Mouse (Mus musculus) embryonic facial prominence, embryonic 10.5 days (tissue): ENCODE measurements around the gene Rnase2b. TPM values are rescaled to one million over a fixed set of nuclear protein-coding genes. Genes with fewer than 3 reads are reported as not detected.

Source experiments
- DNase-seq: peaks from one replicate; pipeline ENCODE4 v3.0.0-alpha.2; 2017; ENCODE audit warnings: low spot score
- H3K27ac ChIP-seq: fragments of 300-500 bp; sonication (generic); replicated peaks from 2 replicates; pipeline ENCODE4 v1.5.1; 2016; ENCODE audit warnings: mild to moderate bottlenecking
- H3K27me3 ChIP-seq: fragments of 300-500 bp; sonication (generic); replicated peaks from 2 replicates; pipeline ENCODE4 v1.6.1; 2016; ENCODE audit warnings: low read depth, mild to moderate bottlenecking; ENCODE audit not compliant: poor library complexity, severe bottlenecking
- H3K36me3 ChIP-seq: fragments of 300-500 bp; sonication (generic); replicated peaks from 2 replicates; pipeline ENCODE4 v1.6.1; 2016; ENCODE audit warnings: mild to moderate bottlenecking, moderate library complexity
- H3K4me1 ChIP-seq: fragments of 300-500 bp; sonication (generic); 2 replicates; pipeline ENCODE4 v1.6.1; 2016
- H3K4me3 ChIP-seq: fragments of 300-500 bp; sonication (generic); 2 replicates; pipeline ENCODE4 v1.5.1; 2016; ENCODE audit warnings: mild to moderate bottlenecking, moderate library complexity
- H3K9me3 ChIP-seq: fragments of 300-500 bp; sonication (generic); 2 replicates; pipeline ENCODE4 v1.6.1; 2016; ENCODE audit warnings: mild to moderate bottlenecking
- WGBS: fragments of 180-500 bp; shearing (Covaris S2); methylation state at CpG from one replicate; pipeline ENCODE4 v1.1.7; 2016; 5-methylcytosine and 5-hydroxymethylcytosine counted together
- polyA plus RNA-seq: library from polyadenylated mRNA; unstranded; fragments of >200 nt; fragmentation: Nextera tagmentation; extraction: Ambion mirVana; gene quantifications from 2 replicates; pipeline ENCODE4 v1.2.1, GENCODE M21; 2016

Rnase2b gene
- polyA plus RNA-seq, 1 experiment from 2014 or later, result not detected

GRCm38 (mm10) chr14:51142119-51142518 lies 19.9 kb upstream of the Rnase2b start:
- Histone ChIP-seq H3K4me1 (peaks cover 3% of the 10 kb centered on the region; the same call in 1 of the 2 replicates), H3K27me3 (no peaks in the 10 kb centered on the region), H3K27ac (no peak overlapping the region), H3K36me3 (no peaks in the 10 kb centered on the region), H3K4me3 (no peak overlapping the region), H3K9me3 (no peaks in the 10 kb centered on the region)
- WGBS, result 87% methylated on average over 4 of the region's 4 CpGs
- DNase-seq, result no peak

DNA sequence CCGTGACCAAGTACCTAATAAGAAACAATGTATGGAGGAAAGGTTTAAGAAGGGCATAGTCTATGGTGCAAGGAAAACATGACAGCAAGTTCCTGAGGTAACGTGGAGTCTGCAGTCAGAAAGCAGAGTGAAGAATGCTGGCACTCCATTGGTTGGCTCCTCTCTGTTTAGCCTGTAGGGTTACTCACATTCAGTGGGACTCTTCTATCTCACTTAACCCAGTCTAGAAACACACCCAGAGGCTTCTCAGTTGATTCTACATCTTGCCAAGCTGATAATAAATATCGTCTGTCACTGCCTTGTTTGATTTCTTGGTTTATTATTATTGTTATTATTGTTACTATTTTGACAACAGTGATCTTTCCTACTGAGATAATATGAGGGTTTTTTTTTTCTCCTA lies 19.5 kb upstream of the Rnase2b start:
- H3K27ac ChIP-seq, result no peak overlapping the region
- no peaks in the 10 kb centered on the region for H3K27me3 ChIP-seq
- 82% methylated on average over 3 of the region's 3 CpGs for WGBS
- H3K36me3 ChIP-seq, result no peaks in the 10 kb centered on the region
- H3K4me1 ChIP-seq, result peaks cover 3% of the 10 kb centered on the region; the same call in 1 of the 2 replicates
- no peak overlapping the region for H3K4me3 ChIP-seq
- H3K9me3 ChIP-seq, result no peaks in the 10 kb centered on the region
- DNase-seq, result no peak

DNA sequence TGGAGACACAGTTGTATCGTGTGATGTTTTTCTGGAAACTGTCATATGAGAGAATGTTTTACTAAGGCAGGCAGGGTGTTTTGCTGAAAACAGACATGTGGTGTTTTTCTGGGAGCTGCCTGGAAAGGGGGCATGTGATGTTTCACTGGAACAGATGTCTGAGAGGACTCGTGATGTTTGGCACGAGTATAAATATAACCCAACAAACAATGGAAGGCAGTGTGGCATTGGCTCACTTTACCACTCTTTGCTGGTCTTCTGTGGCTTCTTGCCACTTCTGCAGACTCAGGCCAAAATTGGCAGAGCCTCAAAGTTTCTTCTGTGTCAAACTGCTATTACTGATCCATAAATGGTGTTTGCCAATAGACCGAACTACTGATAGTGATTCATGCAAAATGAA lies 18.8 kb upstream of the Rnase2b start:
- WGBS, result 89% methylated on average over 4 of the region's 4 CpGs
- no peak for DNase-seq
- Histone ChIP-seq H3K4me3 (no peak overlapping the region), H3K9me3 (no peaks in the 10 kb centered on the region), H3K36me3 (no peaks in the 10 kb centered on the region), H3K27ac (no peak overlapping the region), H3K27me3 (no peaks in the 10 kb centered on the region), H3K4me1 (peaks cover 3% of the 10 kb centered on the region; the same call in 1 of the 2 replicates)

DNA sequence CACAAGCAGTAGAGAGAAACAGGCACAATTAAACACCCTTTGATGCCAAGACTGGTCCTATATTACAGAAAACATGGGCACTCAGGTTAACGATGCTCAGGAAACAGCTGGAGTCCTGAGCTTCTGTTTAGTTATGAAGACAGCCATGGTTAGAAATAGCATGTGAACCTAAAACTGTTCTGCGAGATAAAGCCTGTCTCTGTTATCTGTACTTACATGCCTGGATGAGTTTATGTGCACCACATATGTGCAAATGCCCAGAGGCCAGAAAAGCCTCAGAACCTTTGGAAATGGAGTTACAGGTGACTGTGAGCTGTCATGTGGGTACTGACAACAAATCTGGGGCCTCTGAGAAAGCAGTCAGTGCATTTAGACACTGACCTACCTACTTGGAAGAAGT lies 18.1 kb upstream of the Rnase2b start:
- WGBS, result 87% methylated on average over 2 of the region's 2 CpGs
- no peaks in the 10 kb centered on the region for H3K9me3 ChIP-seq
- no peaks in the 10 kb centered on the region for H3K36me3 ChIP-seq
- no peak overlapping the region for H3K4me3 ChIP-seq
- no peak overlapping the region for H3K27ac ChIP-seq
- H3K4me1 ChIP-seq, result peaks cover 3% of the 10 kb centered on the region; the same call in 1 of the 2 replicates
- DNase-seq, result no peak
- H3K27me3 ChIP-seq, result no peaks in the 10 kb centered on the region

- no peaks in the 10 kb centered on the region for H3K9me3 ChIP-seq
- 93% methylated on average over 4 of the region's 4 CpGs for WGBS
- no peak overlapping the region for H3K4me3 ChIP-seq
- H3K36me3 ChIP-seq, result no peaks in the 10 kb centered on the region
- no peak for DNase-seq
- no peak overlapping the region for H3K27ac ChIP-seq
- peaks cover 3% of the 10 kb centered on the region; the same call in 1 of the 2 replicates for H3K4me1 ChIP-seq
- H3K27me3 ChIP-seq, result no peaks in the 10 kb centered on the region
These were observed 17.6 kb upstream of the Rnase2b start for GRCm38 (mm10) chr14:51144451-51144850.

- no peak for DNase-seq
- WGBS, result 91% methylated on average over 6 of the region's 6 CpGs
- H3K9me3 ChIP-seq, result no peaks in the 10 kb centered on the region
- peaks cover 3% of the 10 kb centered on the region; the same call in 1 of the 2 replicates for H3K4me1 ChIP-seq
- no peak overlapping the region for H3K27ac ChIP-seq
- H3K36me3 ChIP-seq, result no peaks in the 10 kb centered on the region
- no peaks in the 10 kb centered on the region for H3K27me3 ChIP-seq
- H3K4me3 ChIP-seq, result no peak overlapping the region
These were observed 16.5 kb upstream of the Rnase2b start for GRCm38 (mm10) chr14:51145521-51145920.

GRCm38 (mm10) chr14:51146685-51147084 lies 15.4 kb upstream of the Rnase2b start, which contains the start of gene Rnase1:
Gene Rnase1, minus strand, starts transcription at chr14:51146785.
- Histone ChIP-seq H3K36me3 (no peaks in the 10 kb centered on the region), H3K27me3 (no peaks in the 10 kb centered on the region), H3K27ac (no peak within 1 kb of the TSS), H3K4me1 (peaks cover 3% of the 10 kb centered on the region; the same call in 1 of the 2 replicates), H3K4me3 (no peak within 1 kb of the TSS), H3K9me3 (no peaks in the 10 kb centered on the region)
- no peak for DNase-seq
- 54% methylated on average over 2 of the region's 2 CpGs for WGBS

DNA sequence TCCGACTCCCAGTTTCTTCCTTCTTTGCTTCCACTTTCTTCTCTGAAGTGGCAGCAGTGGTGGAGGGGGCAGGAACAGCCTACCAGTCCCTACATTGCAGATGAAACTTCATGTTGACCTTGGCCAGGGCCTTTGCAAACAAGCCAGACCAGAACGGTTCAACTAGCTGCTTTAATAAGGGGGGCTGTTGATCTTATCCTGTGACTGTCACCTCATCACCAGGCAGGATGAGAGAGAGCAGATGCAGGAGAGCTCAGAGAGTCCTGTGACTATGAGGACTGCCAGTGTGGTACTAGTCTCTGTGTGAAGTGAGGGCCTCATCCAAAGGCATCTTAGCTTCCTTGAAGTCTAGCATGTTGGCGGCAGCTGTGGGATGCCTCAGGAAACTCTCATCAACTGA lies 14.1 kb upstream of the Rnase2b start:
- H3K9me3 ChIP-seq, result no peaks in the 10 kb centered on the region
- DNase-seq, result no peak
- 78% methylated on average over 3 of the region's 3 CpGs for WGBS
- no peaks in the 10 kb centered on the region for H3K27me3 ChIP-seq
- no peak overlapping the region for H3K4me3 ChIP-seq
- peaks cover 3% of the 10 kb centered on the region; the same call in 1 of the 2 replicates for H3K4me1 ChIP-seq
- no peak overlapping the region for H3K27ac ChIP-seq
- no peaks in the 10 kb centered on the region for H3K36me3 ChIP-seq

DNA sequence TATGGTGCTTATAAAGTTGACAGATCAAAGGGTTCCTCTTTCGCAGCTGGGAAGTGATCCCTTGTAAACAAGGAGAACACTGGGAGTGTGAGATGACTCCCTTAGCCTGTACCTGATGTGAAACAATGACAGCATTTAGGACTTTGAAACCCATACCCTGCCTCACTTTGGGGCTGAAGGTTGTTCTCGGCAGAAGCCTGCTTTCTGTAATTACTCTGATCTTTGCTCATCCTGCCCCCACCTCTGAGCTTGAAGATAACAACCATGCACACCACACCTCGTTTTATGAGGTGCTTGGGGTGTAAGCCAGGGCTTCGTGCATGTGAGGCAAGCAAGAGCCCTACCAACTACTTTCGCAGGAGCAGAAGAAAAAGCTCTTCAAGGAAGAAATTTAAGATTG lies 12.9 kb upstream of the Rnase2b start:
- no peaks in the 10 kb centered on the region for H3K27me3 ChIP-seq
- H3K9me3 ChIP-seq, result no peaks in the 10 kb centered on the region
- no peak for DNase-seq
- peaks cover 3% of the 10 kb centered on the region; the same call in 1 of the 2 replicates for H3K4me1 ChIP-seq
- H3K27ac ChIP-seq, result no peak overlapping the region
- WGBS, result 56% methylated on average over 5 of the region's 5 CpGs
- no peaks in the 10 kb centered on the region for H3K36me3 ChIP-seq
- no peak overlapping the region for H3K4me3 ChIP-seq

- no peaks in the 10 kb centered on the region for H3K9me3 ChIP-seq
- no peak for DNase-seq
- no peaks in the 10 kb centered on the region for H3K27me3 ChIP-seq
- no peak overlapping the region for H3K4me3 ChIP-seq
- peaks cover 3% of the 10 kb centered on the region; the same call in 1 of the 2 replicates for H3K4me1 ChIP-seq
- H3K36me3 ChIP-seq, result no peaks in the 10 kb centered on the region
- WGBS, result 83% methylated on average over 3 of the region's 3 CpGs
- no peak overlapping the region for H3K27ac ChIP-seq
These were observed 11.7 kb upstream of the Rnase2b start for GRCm38 (mm10) chr14:51150206-51150831.

GRCm38 (mm10) chr14:51152249-51152870 lies 9.7 kb upstream of the Rnase2b start:
- H3K9me3 ChIP-seq, result no peaks in the 10 kb centered on the region
- H3K4me1 ChIP-seq, result no peaks in the 10 kb centered on the region
- 82% methylated on average over 5 of the region's 5 CpGs for WGBS
- H3K4me3 ChIP-seq, result no peak overlapping the region
- H3K36me3 ChIP-seq, result no peaks in the 10 kb centered on the region
- H3K27ac ChIP-seq, result no peak overlapping the region
- DNase-seq, result no peak
- H3K27me3 ChIP-seq, result no peaks in the 10 kb centered on the region

DNA sequence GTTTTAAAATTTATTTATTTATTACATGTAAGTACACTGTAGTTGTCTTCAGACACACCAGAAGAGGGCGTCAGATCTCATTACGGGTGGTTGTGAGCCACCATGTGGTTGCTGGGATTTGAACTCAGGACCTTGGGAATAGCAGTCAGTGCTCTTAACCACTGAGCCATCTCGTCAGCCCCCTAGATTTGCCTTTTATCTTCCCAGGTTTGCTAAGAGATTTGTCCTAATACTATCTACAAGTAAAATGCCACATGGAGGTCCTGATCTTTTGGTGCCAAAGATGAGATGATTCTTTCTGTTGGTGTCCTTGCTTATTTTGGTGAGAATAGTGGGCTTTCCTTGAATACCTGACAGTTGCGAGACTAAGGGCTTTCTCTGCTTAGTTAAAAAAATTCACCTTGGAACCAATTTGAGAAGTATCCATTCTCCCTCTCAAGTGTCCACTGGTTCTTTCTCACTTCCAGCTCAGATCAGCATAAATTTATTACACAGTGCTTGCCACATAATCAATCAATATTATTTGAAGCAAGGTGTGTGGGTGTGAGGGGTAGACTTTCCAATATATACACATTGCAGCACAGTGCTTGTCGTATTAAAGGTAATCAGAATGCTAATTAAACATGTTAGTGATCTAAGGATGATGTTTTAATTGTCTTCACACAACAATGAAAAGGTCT lies 5.9 kb upstream of the Rnase2b start:
- no peaks in the 10 kb centered on the region for H3K27me3 ChIP-seq
- no peaks in the 10 kb centered on the region for H3K4me1 ChIP-seq
- WGBS, result 90% methylated on average over 5 of the region's 5 CpGs

GRCm38 (mm10) chr14:51156736-51157068 lies 5.4 kb upstream of the Rnase2b start:
- H3K27ac ChIP-seq, result no peak overlapping the region
- no peaks in the 10 kb centered on the region for H3K27me3 ChIP-seq
- H3K4me1 ChIP-seq, result no peaks in the 10 kb centered on the region
- 92% methylated on average over 4 of the region's 4 CpGs for WGBS
- H3K36me3 ChIP-seq, result no peaks in the 10 kb centered on the region
- DNase-seq, result no peak
- H3K9me3 ChIP-seq, result no peaks in the 10 kb centered on the region
- no peak overlapping the region for H3K4me3 ChIP-seq

More for the DNA sequence above, 5.9 kb upstream of the Rnase2b start:
- no peaks in the 10 kb centered on the region for H3K36me3 ChIP-seq
- H3K4me3 ChIP-seq, result no peak overlapping the region
- no peak for DNase-seq
- no peaks in the 10 kb centered on the region for H3K9me3 ChIP-seq
- no peak overlapping the region for H3K27ac ChIP-seq
